Mouse (Mus musculus) lung, embryonic 16.5 days (tissue): ENCODE measurements around the gene Hjurp. TPM values are rescaled to one million over a fixed set of nuclear protein-coding genes. Genes with fewer than 3 reads are reported as not detected.

Experiments used
- ATAC-seq: fragments of 200-750 bp; cut with Nextera tagmentation; 2 replicates; pipeline ENCODE4 v1.8.0; 2017; ENCODE audit warnings: low read depth, mild to moderate bottlenecking, moderate library complexity
- H3K27ac ChIP-seq: fragments of 300-500 bp; sonication (generic); 2 replicates; pipeline ENCODE4 v1.5.1; 2014; ENCODE audit warnings: mild to moderate bottlenecking, control low read depth, low read length
- H3K27me3 ChIP-seq: fragments of 300-500 bp; sonication (generic); 2 replicates; pipeline ENCODE4 v1.6.1; 2014; ENCODE audit warnings: low read depth, low read length, mixed read lengths; ENCODE audit not compliant: control insufficient read depth, insufficient read depth
- H3K36me3 ChIP-seq: fragments of 300-500 bp; sonication (generic); 2 replicates; pipeline ENCODE4 v1.6.1; 2014; ENCODE audit warnings: low read length; ENCODE audit not compliant: control insufficient read depth, insufficient read depth
- H3K4me1 ChIP-seq: fragments of 300-500 bp; sonication (generic); replicated peaks from 2 replicates; pipeline ENCODE4 v1.6.1; 2014; ENCODE audit warnings: low read length, mixed read lengths; ENCODE audit not compliant: control insufficient read depth, insufficient read depth
- H3K4me2 ChIP-seq: fragments of 300-500 bp; sonication (generic); 2 replicates; pipeline ENCODE4 v1.6.1; 2014; ENCODE audit warnings: low read depth, low read length, control low read depth
- H3K4me3 ChIP-seq: fragments of 300-500 bp; sonication (generic); 2 replicates; pipeline ENCODE4 v1.5.1; 2014; ENCODE audit warnings: mild to moderate bottlenecking, low read length, control low read depth
- H3K9ac ChIP-seq: fragments of 300-500 bp; sonication (generic); 2 replicates; pipeline ENCODE4 v1.6.1; 2014; ENCODE audit warnings: low read length, control low read depth
- H3K9me3 ChIP-seq: fragments of 300-500 bp; sonication (generic); 2 replicates; pipeline ENCODE4 v1.6.1; 2016; ENCODE audit warnings: low read length; ENCODE audit not compliant: control insufficient read depth
- WGBS: fragments of 180-500 bp; shearing (Covaris S2); extraction: QIAGEN DNeasy Blood & Tissue Kit; methylation state at CpG from one replicate; pipeline ENCODE4 v1.1.7; 2014; 5-methylcytosine and 5-hydroxymethylcytosine counted together
- polyA plus RNA-seq: library from polyadenylated mRNA; unstranded; fragments of >200 nt; fragmentation: Nextera tagmentation; extraction: Ambion mirVana; gene quantifications from 2 replicates; pipeline ENCODE4 v1.2.1, GENCODE M21; 2015

Hjurp gene
- polyA plus RNA-seq, 1 experiment from 2014 or later = 184 TPM

DNA sequence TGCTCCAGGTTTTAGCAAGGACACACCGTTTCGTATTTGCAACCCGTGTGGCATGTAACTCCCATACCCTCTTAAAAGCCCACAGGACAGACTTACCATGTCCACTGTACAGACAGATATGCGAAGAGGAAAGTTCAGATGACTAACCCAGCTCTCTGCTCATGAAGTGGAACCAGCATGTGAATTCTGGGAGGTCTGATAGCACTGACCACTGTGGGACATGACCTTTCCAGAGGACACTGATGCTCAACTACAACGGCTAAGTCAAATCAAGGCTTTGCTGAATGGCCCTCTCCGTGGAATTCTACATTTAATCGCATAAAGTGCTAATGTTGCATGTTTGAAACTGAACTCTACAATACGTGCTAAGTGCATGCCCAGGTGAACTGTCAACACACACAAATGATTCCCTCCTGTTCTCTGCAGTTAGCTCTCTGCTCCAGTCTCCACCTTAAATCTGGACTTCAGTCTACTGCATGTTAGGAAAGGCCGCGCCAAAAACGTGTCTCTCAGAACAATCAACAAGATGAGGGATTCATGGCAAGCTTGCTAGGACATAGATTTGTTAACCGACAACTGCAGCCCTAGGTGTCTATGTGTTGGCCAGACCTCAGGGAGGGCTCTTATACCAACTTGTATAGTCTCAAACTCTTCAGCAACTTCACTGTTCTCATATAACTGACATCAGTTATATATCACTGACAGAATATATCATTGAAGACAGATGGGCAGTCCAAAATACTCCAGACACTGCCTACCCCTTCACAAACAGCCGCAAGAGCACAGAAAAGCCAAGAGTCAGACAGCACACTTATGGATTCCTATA lies 1.5 kb downstream of the Hjurp start:
- H3K27ac ChIP-seq = no peak overlapping the region
- peaks cover 36% of the 10 kb centered on the region for H3K36me3 ChIP-seq
- peak overlapping the region; percentile 63 for H3K4me2 ChIP-seq
- 59% methylated on average over 13 of the region's 13 CpGs for WGBS
- peak overlapping the region; percentile 85 for H3K9ac ChIP-seq
- H3K9me3 ChIP-seq = no peaks in the 10 kb centered on the region
- H3K27me3 ChIP-seq = no peaks in the 10 kb centered on the region
- no peak for ATAC-seq
- peaks cover 18% of the 10 kb centered on the region for H3K4me1 ChIP-seq
- peak overlapping the region; percentile 57 for H3K4me3 ChIP-seq

DNA sequence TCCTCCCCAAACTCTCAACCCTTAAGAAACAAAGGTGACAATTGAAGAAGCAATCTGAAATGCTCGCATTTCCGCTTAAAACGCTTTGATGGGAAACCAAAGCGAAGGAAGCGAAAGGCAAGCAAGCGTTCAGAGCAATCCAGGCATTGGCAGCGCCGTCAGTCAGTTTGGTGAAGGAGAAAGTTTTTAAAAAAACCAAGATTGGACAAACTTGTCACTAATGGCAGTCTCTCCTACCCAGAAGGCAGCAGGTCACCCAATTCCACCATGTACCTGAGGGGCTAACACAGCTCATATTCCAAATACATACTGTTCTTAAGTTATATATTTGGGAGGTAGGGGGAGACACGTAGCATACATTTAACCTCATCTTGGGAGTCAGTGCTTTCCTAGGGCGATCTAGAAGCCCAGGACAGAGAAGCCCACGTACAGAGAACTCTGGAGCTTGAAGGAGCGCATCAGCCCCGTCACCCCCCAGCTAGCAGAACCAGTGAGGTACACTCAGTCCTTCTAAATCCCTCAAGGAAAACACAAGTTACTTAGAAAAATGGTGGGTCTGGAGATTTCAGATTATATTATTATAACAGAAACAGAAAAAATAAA lies 2.3 kb downstream of the Hjurp start:
- ATAC-seq = no peak
- Histone ChIP-seq H3K9me3 (no peaks in the 10 kb centered on the region), H3K4me2 (peak overlapping the region; percentile 63), H3K9ac (no peak overlapping the region), H3K4me3 (no peak overlapping the region), H3K27ac (no peak overlapping the region), H3K27me3 (no peaks in the 10 kb centered on the region), H3K4me1 (peaks cover 18% of the 10 kb centered on the region), H3K36me3 (peaks cover 36% of the 10 kb centered on the region)
- 69% methylated on average over 13 of the region's 13 CpGs for WGBS

DNA sequence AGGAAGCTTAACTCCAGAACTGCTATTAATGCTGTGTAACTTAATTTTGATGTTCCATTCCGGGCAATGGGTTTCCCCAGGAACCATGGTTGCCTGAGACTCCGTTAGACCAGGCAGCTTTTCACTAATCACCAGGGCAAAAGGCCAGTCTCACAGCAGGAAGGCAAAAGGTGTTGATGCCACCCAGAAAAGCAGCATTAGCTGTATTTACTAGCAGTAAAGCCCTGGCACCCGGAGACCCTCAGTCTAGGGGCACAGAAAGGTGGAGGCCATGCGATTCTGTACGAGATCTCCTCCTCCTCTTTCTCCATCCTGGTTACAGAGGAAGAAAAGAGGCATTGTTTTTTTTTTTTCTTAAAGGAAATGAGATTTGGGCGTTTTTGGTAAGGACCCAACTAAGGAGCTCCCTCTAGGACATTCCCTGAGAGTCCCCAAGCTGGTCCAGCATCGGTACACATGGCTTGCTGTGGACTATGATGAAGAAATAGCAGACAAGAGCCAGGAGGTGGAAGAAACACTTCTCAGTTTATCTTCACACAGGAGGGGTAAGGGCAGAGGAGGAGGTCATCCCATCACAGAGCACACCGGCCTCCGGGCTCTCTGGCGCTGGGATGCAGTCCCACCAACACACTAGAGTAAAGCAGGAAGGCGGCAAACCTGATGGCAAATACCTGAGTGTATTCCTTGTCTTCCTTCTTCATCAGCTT lies 2.9 kb downstream of the Hjurp start:
- Histone ChIP-seq H3K27ac (no peak overlapping the region), H3K4me2 (no peak overlapping the region), H3K4me1 (peaks cover 18% of the 10 kb centered on the region), H3K4me3 (no peak overlapping the region), H3K9ac (no peak overlapping the region), H3K36me3 (peaks cover 41% of the 10 kb centered on the region), H3K27me3 (no peaks in the 10 kb centered on the region), H3K9me3 (no peaks in the 10 kb centered on the region)
- no peak for ATAC-seq
- WGBS = 70% methylated on average over 11 of the region's 11 CpGs

DNA sequence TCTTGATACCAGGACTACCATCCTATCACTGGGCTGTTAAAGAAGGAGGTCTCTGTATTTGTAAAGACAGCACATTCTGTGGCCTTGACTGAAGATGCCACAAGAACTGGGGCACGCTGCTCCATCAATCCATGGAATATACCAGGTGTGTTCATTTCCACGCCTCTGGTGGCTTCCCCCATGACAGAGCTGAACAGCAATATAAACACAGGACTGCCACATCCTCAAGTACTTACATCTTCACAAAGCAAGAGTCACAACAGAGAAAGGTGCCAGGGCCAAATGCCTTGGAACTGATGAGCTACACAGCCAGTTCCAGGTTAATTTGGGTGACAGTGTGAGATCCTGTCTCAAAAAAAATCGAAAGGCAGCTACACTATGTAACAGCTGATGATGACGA lies 3.6 kb downstream of the Hjurp start:
- Histone ChIP-seq H3K9me3 (no peaks in the 10 kb centered on the region), H3K4me1 (peaks cover 18% of the 10 kb centered on the region), H3K9ac (no peak overlapping the region), H3K4me3 (no peak overlapping the region), H3K27ac (no peak overlapping the region), H3K27me3 (no peaks in the 10 kb centered on the region), H3K4me2 (no peak overlapping the region), H3K36me3 (peaks cover 48% of the 10 kb centered on the region)
- 81% methylated on average over 4 of the region's 4 CpGs for WGBS
- ATAC-seq = no peak

GRCm38 (mm10) chr1:88273326-88273725 lies 4.1 kb downstream of the Hjurp start:
- H3K9me3 ChIP-seq = no peaks in the 10 kb centered on the region
- H3K4me1 ChIP-seq = peaks cover 18% of the 10 kb centered on the region
- WGBS = 95% methylated on average over 3 of the region's 3 CpGs
- H3K27ac ChIP-seq = no peak overlapping the region
- H3K4me2 ChIP-seq = no peak overlapping the region
- H3K36me3 ChIP-seq = peaks cover 53% of the 10 kb centered on the region
- H3K9ac ChIP-seq = no peak overlapping the region
- no peak overlapping the region for H3K4me3 ChIP-seq
- ATAC-seq = no peak
- H3K27me3 ChIP-seq = no peaks in the 10 kb centered on the region

GRCm38 (mm10) chr1:88272851-88273250 lies 4.6 kb downstream of the Hjurp start:
- H3K4me3 ChIP-seq = no peak overlapping the region
- no peaks in the 10 kb centered on the region for H3K9me3 ChIP-seq
- H3K27ac ChIP-seq = no peak overlapping the region
- H3K27me3 ChIP-seq = no peaks in the 10 kb centered on the region
- no peak for ATAC-seq
- WGBS = 68% methylated on average over 4 of the region's 4 CpGs
- peaks cover 17% of the 10 kb centered on the region for H3K4me1 ChIP-seq
- H3K36me3 ChIP-seq = peaks cover 58% of the 10 kb centered on the region
- H3K4me2 ChIP-seq = no peak overlapping the region
- no peak overlapping the region for H3K9ac ChIP-seq

GRCm38 (mm10) chr1:88269539-88270309 lies 7.7 kb downstream of the Hjurp start:
- H3K4me1 ChIP-seq = no peaks in the 10 kb centered on the region
- H3K27me3 ChIP-seq = no peaks in the 10 kb centered on the region
- peaks cover 86% of the 10 kb centered on the region for H3K36me3 ChIP-seq
- H3K27ac ChIP-seq = no peak overlapping the region
- no peak overlapping the region for H3K4me2 ChIP-seq
- no peak for ATAC-seq
- 89% methylated on average over 12 of the region's 12 CpGs for WGBS
- H3K9me3 ChIP-seq = no peaks in the 10 kb centered on the region
- H3K4me3 ChIP-seq = no peak overlapping the region
- no peak overlapping the region for H3K9ac ChIP-seq

- Histone ChIP-seq H3K36me3 (peaks cover 87% of the 10 kb centered on the region), H3K9ac (no peak overlapping the region), H3K4me2 (no peak overlapping the region), H3K27me3 (no peaks in the 10 kb centered on the region), H3K4me1 (no peaks in the 10 kb centered on the region), H3K27ac (no peak overlapping the region), H3K4me3 (no peak overlapping the region), H3K9me3 (no peaks in the 10 kb centered on the region)
- WGBS = 80% methylated on average over 6 of the region's 6 CpGs
- no peak for ATAC-seq
Measured at GRCm38 (mm10) chr1:88268070-88268469, 9.4 kb downstream of the Hjurp start.

DNA sequence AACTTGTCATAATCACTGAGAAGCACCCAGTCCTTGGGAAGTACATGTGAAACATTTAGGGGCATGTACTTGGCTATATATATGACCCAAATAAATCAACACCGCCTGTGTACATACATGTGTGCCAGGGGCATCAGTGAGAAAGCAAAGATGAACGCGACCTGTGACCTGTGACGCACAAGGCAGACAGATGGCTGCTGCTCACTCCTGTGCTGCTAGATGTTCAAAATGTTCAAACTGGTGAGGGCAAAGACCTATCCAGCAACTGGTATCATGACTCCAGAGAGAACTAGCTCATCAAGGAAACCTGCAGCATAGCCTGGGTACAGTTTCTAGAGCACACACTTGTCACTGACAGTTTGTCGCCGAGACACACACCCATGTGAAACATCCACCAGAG lies 9.9 kb downstream of the Hjurp start:
- Histone ChIP-seq H3K4me1 (no peaks in the 10 kb centered on the region), H3K9me3 (no peaks in the 10 kb centered on the region), H3K9ac (no peak overlapping the region), H3K4me2 (no peak overlapping the region), H3K27me3 (no peaks in the 10 kb centered on the region), H3K4me3 (no peak overlapping the region), H3K36me3 (peaks cover 88% of the 10 kb centered on the region), H3K27ac (no peak overlapping the region)
- ATAC-seq = no peak
- 92% methylated on average over 6 of the region's 6 CpGs for WGBS
